Mouse (Mus musculus) Patski (cell line): Measurements from ENCODE around the gene Swap70. TPM values are rescaled to one million over a fixed set of nuclear protein-coding genes. Genes with fewer than 3 reads are reported as not detected.
"Not testable (repeated sequence)": the region's sequence is repeated elsewhere in the genome, so short reads cannot be mapped to it uniquely, and the experiment has no call there.

ENCODE experiments used
- ATAC-seq: fragments of 100-300 bp; one replicate; pipeline ENCODE4 v1.8.0; 2021
- CTCF ChIA-PET: fragments of 350-600 bp; sonication (Branson Sonifier 250); formaldehyde crosslinking; loops from one replicate; lab custom pipeline; 2022; ENCODE audit warnings: inconsistent platforms; lab: Charles Lee
- POLR2A ChIA-PET: fragments of 350-600 bp; sonication (Branson Sonifier 250); formaldehyde crosslinking; loops from one replicate; lab custom pipeline; 2022; ENCODE audit warnings: antibody characterized with exemption, inconsistent platforms; lab: Charles Lee
- DNase-seq: peaks from one replicate; pipeline ENCODE4 v3.0.0-alpha.2; 2011; ENCODE audit warnings: low read depth, low spot score
- H3K27me3 ChIP-seq: fragments of 371-371 bp; one replicate; pipeline ENCODE4 v1.5.1; 2021
- CTCF ChIP-seq: fragments of 100-300 bp; IDR thresholded peaks from one replicate; pipeline ENCODE4 v1.5.1; 2021
- in situ Hi-C: fragments of 300-500 bp; cut with MboI; formaldehyde crosslinking; loops from 3 replicates; pipeline ENCODE4 v1.11.1; 2018; ENCODE audit warnings: low pct_unique_long_range_greater_than_20kb, mixed read lengths
- polyA plus RNA-seq: library from polyadenylated mRNA; unstranded; gene quantifications from one replicate; pipeline ENCODE4 v1.2.3, GENCODE M21; 2021

Gene Swap70
- polyA plus RNA-seq, 1 experiment from 2014 or later = 34.0 TPM

- DNase-seq (no peak), ATAC-seq (no peak)
- no peak for TF ChIP-seq CTCF
- no peaks in the 10 kb centered on the region for H3K27me3 ChIP-seq
- ChIA-PET POLR2A (no interaction called here), CTCF (interaction anchor here (1.5 kb wide), 1 partner anchor 10 kb away, joined by 3 read pairs; no protein-coding TSS in a partner anchor)
- in situ Hi-C loops = no loop called here
Observed at GRCm38 (mm10) chr7:110209422-110209821, 12.1 kb upstream of the Swap70 start.

GRCm38 (mm10) chr7:110211025-110211424 is 10.5 kb upstream of the Swap70 start:
- POLR2A ChIA-PET = no interaction called here
- TF ChIP-seq CTCF = no peak
- in situ Hi-C loops = no loop called here
- CTCF ChIA-PET = interaction anchor here (0.8 kb wide), 1 partner anchor 10 kb away, joined by 3 read pairs; no protein-coding TSS in a partner anchor
- no peaks in the 10 kb centered on the region for H3K27me3 ChIP-seq
- ATAC-seq = no peak
- no peak for DNase-seq

GRCm38 (mm10) chr7:110214882-110215281 is 6.6 kb upstream of the Swap70 start:
- no peaks in the 10 kb centered on the region for H3K27me3 ChIP-seq
- no peak for DNase-seq
- CTCF ChIA-PET = no interaction called here
- ATAC-seq = no peak
- in situ Hi-C loops = loop anchor here (5.0 kb wide), 1 partner anchor 38 kb away; no protein-coding TSS in a partner anchor
- no peak for TF ChIP-seq CTCF
- POLR2A ChIA-PET = no interaction called here

GRCm38 (mm10) chr7:110221051-110221585 is 393 bp upstream of the Swap70 start:
- ChIA-PET POLR2A (no interaction called here), CTCF (interaction anchor here (1.1 to 1.9 kb wide), 2 partner anchors 19 to 45 kb away, joined by 5 to 9 read pairs; no protein-coding TSS in a partner anchor)
- no peak for DNase-seq
- TF ChIP-seq CTCF = peak; percentile 64
- H3K27me3 ChIP-seq = no peaks in the 10 kb centered on the region
- peak; percentile 68 for ATAC-seq
- in situ Hi-C loops = loop anchor here (5.0 kb wide), 1 partner anchor 46 kb away; no protein-coding TSS in a partner anchor

GRCm38 (mm10) chr7:110222583-110223182 is 1.2 kb downstream of the Swap70 start:
- no peaks in the 10 kb centered on the region for H3K27me3 ChIP-seq
- ChIA-PET CTCF (interaction anchor here (0.9 to 1.1 kb wide), 3 partner anchors 11 to 49 kb away, joined by 3 to 4 read pairs (median 4); no protein-coding TSS in a partner anchor), POLR2A (interaction anchor here (0.8 to 0.9 kb wide), 2 partner anchors 30 to 32 kb away, joined by 3 to 4 read pairs; no protein-coding TSS in a partner anchor)
- ATAC-seq = no peak
- no peak for DNase-seq
- in situ Hi-C loops = loop anchor here (5.0 kb wide), 1 partner anchor 45 kb away; no protein-coding TSS in a partner anchor
- peak; percentile 25 for TF ChIP-seq CTCF

GRCm38 (mm10) chr7:110223727-110224510 is 2.4 kb downstream of the Swap70 start:
- in situ Hi-C loops = loop anchor here (5.0 kb wide), 1 partner anchor 43 kb away; no protein-coding TSS in a partner anchor
- DNase-seq (no peak), ATAC-seq (no peak)
- ChIA-PET POLR2A (interaction anchor here (0.8 kb wide), 1 partner anchor 34 kb away, joined by 4 read pairs; no protein-coding TSS in a partner anchor), CTCF (interaction anchor here (0.9 to 2.0 kb wide), 6 partner anchors 10 to 126 kb away, joined by 3 to 10 read pairs (median 4); no protein-coding TSS in a partner anchor)
- no peak for TF ChIP-seq CTCF
- no peaks in the 10 kb centered on the region for H3K27me3 ChIP-seq

- no peak for DNase-seq
- CTCF ChIA-PET = no interaction called here
- in situ Hi-C loops = no loop called here
- TF ChIP-seq CTCF = no peak
- POLR2A ChIA-PET = no interaction called here
- no peak for ATAC-seq
- no peaks in the 10 kb centered on the region for H3K27me3 ChIP-seq
Observed at GRCm38 (mm10) chr7:110226484-110226883, 5.0 kb downstream of the Swap70 start.

- ChIA-PET POLR2A (interaction anchor here (0.7 kb wide), 1 partner anchor 8 kb away, joined by 3 read pairs; no protein-coding TSS in a partner anchor), CTCF (interaction anchor here (0.7 kb wide), 1 partner anchor 43 kb away, joined by 3 read pairs; no protein-coding TSS in a partner anchor)
- in situ Hi-C loops = no loop called here
- no peak for ATAC-seq
- DNase-seq = no peak
- no peaks in the 10 kb centered on the region for H3K27me3 ChIP-seq
- TF ChIP-seq CTCF = no peak
Observed at GRCm38 (mm10) chr7:110229967-110230366, 8.5 kb downstream of the Swap70 start.

- H3K27me3 ChIP-seq, CTCF ChIA-PET, POLR2A ChIA-PET, in situ Hi-C loops, DNase-seq, ATAC-seq: not testable (repeated sequence)
Observed at GRCm38 (mm10) chr7:110231127-110231526, 9.6 kb downstream of the Swap70 start.

GRCm38 (mm10) chr7:110236085-110236484 is 14.6 kb downstream of the Swap70 start:
- ATAC-seq (no peak), DNase-seq (no peak)
- no peaks in the 10 kb centered on the region for H3K27me3 ChIP-seq
- ChIA-PET CTCF (no interaction called here), POLR2A (no interaction called here)
- no peak for TF ChIP-seq CTCF
- in situ Hi-C loops = no loop called here
